Mouse (Mus musculus): ENCODE measurements at regions not wholly inside any gene's neighbourhood (a gene's known extent, or its start where the extent isn't known, plus 50 kb on each side); places are given as distances from the start of the nearest gene placed in this dataset.

- TF ChIP-seq POLR2A (IDR thresholded peaks at IDR 0.05; ENCODE audit: borderline replicate concordance, control insufficient read depth, low read depth, low read length) (no peak), CTCF (IDR thresholded peaks at IDR 0.05; ENCODE audit: control insufficient read depth, insufficient read depth, low read length) (no peak)
Measured at GRCm38 (mm10) chr12:112430104-112430846, 59.0 kb upstream of the A530016L24Rik start.
